Mouse (Mus musculus) cerebellum, adult 8-10 months (tissue): ENCODE results near the gene Foxk1.
A peak's percentile ranks its signal among the peaks of the same experiment; 100 is the strongest.

Experiments
- DNase-seq: peaks from one replicate; pipeline ENCODE4 v3.0.0; 2022

Gene Foxk1

DNA sequence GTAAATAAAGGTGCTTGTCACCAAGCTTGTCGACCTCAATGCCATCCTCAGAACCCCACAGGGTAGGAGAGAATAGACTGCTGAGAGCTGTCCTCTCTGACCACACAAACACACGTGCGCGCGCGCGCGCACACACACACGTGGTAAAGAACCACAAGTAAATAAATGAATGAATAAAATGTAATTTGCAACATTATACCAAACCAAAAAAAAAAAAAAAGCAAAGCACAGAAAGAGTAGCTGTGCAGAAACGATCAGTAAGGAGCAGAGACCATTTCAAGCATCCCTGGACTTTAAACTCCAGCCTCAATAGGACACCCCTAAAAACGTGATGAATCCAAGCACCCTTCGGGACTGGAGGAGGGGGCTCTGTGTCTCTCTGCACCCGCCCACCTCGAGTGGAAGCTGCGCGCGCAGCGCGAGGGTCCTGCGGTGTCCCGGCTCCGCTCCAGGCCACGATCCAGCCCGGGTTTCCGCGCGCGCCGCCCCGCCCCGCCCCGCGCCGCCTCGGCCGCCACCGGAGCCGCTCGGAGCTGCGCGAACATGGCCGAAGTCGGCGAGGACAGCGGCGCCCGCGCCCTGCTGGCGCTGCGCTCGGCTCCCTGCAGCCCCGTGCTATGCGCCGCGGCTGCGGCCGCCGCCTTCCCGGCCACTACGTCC, at the start of gene Foxk1:
Gene Foxk1, plus strand, starts transcription at position 517 of the 660 bp plus-strand sequence.
- DNase-seq = peak; percentile 95

DNA sequence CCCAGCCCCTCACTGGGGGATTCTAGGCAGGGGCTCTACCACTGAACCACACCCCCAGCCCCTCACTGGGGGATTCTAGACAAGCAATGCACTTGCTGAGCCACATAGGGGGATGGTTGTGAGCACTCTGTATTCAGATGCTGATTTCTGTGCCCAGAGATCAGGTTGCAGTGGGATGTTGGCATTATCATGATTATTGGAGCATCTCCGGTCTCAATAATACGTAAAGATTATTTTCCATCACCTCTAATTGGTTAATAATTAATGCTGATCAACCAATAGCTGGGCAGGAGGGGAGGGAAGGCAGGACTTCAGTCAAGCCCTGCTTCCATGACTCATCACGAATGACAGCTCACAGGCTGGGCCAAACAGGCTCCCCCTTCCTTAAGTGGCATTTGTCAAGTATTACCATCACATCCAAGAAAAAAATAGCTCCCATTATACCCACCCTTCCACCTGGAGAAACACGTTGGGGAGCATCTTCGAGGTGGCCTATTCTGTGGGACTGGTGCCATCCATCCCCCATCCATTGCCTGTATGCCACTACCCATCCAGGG, 48.9 kb upstream of the Foxk1 start:
- DNase-seq = no peak

DNA sequence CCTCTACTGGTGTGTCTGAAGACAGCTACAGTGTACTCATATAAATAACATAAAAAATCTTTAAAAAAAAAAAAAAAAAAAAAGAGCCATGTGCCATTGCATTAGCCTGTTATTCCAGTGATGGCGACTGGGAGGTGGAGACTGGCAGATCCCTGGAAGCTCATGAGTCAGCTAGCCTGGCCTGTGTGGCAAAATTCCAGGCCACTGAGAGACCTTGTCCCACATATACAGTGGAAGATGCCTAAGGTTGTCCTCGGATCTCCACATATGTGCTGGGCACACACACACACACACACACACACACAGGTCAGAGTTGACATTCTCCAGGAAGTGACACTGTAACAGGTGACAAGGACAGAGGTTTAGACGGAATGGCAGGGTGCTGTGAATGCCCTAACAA, 46.2 kb upstream of the Foxk1 start:
- DNase-seq = no peak

DNA sequence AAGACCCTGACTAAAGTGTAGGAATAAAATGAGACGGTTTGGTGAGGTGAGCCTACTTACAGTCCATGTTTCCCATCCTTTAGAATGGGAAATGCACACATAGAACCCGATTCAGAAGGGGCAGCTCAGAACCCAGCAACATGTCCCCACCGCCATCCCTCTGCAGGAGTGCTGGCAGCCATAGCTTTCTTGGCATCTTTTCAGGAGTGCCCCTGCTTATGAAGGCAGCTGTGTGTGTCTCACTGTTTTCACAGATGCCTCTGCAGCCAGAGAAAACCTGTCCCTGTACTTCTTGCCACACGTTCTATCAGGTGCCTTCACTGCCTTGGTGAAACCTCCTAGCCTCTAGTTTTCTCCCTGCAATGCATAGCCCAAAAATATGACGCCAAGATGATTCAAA, 40.1 kb upstream of the Foxk1 start:
- no peak for DNase-seq

DNA sequence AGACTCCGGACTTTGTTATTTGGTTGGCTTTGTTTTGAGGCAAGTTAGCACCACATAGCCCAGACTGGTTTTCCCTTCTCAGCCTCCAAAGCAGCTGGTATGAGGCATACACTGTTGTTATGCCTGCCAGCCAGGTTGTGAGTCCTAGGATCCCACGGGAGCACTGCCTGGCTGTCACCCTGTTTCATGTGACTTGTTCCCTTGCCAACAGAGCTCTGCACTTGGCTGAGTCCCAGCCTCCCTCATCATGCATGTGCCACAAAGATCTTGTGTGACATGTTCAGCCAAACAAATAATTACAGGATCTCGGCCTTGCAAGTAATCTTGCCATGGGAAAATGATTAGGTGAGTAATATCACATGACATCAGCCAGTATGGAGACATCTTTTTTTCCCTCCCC, 38.4 kb upstream of the Foxk1 start:
- no peak for DNase-seq

DNA sequence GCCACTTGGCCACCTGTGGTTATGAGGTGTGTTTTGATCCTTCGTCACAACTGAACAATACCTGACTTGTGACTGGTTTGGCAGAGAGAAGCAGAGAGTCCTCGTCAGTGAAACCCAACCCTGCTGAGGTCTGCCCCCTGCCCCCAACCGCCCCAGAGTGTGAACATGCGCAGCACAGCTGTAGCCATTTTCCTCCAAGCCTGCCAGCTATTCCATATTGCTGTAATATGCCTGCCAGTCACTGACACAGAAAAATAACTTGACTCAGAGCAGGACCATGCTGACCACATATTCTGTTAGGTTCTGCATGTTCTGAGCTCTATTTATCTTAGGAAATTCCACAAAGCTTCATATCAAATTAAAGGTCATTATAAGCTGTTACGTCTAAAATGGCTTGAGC, 37.2 kb upstream of the Foxk1 start:
- DNase-seq = no peak

DNA sequence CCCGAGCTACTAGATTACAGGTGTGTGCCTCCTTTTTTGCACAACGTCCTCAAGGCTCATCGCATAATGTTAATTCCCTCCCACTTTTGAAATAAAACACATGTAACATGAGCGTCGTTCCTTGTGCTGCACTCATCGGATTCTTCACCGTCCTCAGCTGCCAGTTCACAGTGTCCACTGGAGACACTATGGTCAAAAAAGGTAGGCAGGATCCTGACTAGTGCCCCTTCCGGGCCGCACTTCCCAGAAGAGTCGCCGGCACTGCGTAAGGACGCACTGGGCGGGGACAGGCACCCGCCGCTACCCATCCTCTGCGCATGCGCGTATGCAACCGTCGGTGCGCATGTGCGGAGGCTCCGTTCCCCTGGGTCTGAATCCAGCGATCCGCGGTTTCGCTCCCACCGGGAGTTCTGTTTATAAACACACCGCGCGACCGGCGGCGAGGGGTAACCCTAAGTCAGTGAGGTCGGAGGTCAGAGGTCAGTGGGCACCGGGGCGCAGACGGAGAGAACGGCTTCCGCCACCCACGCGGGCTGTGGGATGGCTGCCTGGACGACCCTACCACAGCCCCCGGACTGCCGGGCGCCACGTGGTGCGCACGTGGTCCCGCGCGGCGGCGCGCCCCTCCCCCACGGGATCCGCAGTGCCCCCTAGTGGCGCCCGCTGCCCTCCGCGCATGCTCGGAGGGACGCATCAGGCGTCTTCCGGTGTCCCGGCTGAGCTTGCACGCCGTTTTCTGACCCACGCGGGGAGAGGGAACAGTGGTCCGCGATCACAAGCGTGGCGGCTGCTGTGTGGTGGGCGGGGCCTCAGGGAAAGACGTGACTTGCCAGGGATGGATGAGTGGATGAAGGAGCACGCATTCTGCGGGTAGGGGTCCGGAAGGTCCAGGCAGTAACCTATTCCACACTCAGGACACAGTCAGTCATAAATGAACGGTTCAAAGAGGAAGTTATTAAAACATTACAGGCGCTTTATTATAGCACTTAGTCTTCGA, 33.9 kb upstream of the Foxk1 start:
- DNase-seq = peak; percentile 100

DNA sequence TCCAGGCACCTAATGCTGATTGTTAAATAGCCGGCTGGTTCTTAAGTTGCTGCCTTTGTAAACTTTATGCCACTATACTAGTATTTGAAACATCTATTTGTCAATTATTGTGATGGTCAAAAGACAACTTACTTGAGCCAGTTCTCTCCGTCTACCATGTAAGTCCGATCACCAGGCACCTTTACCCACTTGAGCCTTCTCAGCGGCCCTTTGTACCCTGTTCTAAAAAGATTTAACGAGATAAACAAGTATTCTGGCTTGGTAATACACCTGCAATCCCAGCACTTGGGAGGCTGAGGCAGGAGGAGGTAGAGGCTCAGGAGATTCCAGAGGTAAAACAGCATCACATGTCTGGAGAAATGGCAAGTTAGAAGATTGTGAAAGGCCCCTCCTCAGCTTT, 33.2 kb upstream of the Foxk1 start:
- no peak for DNase-seq

DNA sequence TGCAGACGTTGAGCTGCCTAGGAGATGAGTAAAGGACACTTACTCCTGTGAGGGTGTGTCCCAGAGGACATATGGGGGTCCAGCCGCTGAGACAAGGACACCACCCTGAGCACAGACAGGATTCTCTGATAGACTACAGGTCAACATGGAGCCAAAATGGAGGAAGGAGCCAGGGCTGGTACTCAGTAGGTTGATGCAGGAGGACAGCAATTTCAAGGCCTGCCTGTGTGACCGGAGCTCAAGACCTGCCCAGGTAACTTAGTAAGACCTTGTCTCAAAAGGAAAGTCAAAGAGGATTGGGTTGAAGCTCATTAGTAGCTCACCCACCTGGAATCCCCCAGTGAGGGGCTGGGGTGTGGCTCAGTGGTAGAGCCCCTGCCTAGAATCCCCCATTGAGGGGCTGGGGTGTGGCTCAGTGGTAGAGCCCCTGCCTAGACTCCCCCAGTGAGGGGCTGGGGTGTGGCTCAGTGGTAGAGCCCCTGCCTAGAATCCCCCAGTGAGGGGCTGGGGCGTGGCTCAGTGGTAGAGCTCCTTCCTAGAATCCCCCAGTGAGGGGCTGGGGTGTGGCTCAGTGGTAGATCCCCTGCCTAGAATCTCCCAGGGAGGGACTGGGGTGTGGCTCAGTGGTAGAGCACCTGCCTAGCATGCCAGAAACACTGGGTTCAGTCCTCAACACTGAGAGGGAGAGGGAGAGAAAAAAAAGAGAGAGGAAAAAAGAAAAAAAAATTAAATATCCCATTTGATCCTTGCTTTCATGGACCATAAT, 30.7 kb upstream of the Foxk1 start:
- no peak for DNase-seq

DNA sequence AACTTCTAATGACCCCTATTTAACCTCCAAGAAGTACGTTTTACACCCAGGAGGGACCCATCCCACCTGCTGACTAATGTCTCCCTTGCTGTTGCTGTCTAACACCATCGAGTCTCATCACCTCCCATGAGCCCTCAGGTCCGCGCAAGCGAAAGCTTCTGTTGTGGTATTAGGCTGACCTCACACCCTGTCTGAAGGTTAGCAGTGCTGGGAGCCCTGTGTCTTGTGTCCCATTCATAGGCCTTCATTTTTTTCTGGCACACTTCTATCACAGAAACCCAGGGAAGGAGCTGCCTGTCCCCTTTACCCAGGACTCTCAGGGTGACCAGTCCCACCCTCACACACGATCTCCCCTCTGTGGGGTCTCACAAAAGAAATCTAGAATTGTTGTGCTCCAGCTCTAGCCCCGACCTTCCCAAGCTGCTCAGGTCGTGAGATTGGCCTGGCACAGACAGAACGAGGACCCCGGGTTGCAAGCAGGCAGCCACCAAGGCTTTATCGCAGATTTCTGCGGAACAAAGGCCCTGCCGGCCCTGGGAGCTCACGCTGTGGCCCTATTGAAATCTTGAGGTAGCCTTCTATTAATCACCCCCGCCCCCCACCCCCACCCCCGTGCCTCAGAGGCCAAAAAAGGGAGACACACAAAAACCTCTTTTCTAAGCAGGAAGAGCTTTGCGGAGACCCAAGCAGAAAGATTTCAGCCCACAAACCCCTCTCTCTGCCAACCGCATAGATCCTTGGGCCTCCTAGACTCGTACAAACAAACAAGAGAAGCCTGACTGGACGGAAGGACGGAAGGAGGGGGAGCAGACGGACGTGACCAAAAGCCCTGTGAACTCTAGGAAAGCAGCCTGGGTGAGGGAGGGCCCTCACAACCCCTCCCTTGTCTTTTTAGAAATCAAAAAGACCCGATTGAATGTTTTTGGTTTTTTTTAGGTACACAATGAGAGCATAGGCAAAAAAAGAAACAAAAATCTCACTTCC, 29.8 kb upstream of the Foxk1 start:
- DNase-seq = no peak

DNA sequence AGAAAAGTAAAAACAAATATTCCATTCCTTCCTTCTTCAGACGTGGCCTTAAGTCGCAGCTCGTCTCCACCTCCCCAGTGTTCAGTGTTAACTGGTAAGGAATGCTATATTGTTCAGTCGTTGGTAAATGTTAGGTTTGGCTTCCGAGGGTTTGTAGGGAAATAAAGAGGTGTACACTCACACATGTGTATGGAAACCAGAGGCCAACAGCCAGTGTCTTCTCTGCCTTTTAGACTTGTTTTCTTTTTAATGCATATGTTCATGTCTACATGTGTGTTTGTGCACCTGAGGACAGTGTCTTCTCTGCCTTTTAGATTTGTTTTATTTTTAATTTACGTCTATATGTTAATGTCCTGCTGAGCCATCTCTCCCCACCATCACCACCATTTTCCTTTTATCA, 29.1 kb upstream of the Foxk1 start:
- DNase-seq = no peak

DNA sequence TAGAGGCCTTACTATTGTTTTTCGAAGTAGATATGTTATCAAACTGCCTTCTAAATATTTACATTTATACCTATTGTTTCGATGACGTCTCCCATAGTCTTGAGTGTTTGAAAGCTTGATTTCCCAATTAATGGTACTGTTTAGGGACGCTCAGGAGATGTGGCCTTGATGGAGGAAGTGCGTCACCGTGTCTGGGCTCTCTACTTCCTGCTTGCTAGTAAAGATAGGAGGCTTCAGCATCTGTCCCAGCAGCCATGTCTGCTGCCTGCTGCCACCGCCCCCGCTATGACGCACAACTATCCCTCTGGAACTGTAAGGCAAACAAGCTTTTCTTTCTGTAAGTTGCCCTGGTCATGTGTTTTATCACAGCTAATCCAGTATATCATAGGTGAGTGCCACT, 27.0 kb upstream of the Foxk1 start:
- DNase-seq = no peak

DNA sequence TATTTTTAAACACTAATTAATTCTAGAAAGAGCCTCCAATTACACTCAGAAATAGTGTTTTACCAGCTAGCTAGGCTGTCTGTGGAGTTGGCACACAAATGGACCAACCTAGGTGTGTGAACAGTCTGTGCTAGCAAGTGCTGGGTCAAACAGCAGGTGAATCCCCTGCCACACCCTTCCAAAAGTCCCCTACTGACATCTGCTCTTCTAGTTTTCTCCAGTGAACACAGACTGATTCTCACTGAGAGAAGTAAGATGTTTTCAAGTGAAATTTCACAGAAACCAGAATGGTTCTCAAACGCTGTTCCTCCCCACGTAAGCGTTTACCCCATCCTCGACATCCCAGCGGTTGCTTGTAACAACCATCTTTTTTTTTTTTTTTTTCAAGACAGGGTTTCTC, 25.7 kb upstream of the Foxk1 start:
- no peak for DNase-seq

DNA sequence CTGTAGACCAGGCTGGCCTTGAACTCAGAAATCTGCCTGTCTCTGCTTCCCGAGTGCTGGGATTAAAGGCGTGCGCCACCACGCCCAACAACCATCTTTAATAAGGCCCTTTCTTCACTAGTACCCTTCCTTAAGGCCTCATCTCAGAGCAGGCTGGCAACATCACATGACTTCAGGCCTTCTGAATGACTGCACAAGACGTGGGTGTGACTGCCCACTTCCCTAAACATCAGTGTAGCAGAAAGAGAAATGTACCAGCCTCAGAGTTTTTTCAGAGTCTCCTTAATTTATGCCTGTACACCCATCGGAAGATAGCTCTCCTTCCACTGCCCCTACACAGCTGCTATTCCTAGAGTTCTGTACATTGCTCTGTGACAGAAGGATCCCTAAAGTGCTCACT, 25.2 kb upstream of the Foxk1 start:
- DNase-seq = no peak

DNA sequence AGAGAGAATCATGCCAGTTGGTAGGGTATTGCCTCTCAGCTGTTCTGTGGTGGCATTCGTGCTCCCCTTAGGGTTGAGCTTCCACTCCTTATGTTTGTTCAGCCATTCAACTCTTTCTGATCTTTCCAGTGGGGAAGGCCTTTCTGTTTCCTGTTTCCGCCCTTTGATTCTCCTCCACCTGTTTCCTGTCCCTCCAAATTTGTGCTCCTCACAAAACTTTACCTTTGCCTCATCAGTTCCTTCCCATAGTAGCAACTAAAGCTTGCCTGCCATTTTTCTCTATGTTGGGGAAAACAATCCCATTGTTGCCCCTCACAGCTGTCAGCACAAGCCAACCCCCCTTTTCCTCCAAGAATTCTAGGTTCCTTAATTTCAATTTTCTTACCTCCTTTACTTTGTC, 23.2 kb upstream of the Foxk1 start:
- DNase-seq = no peak

DNA sequence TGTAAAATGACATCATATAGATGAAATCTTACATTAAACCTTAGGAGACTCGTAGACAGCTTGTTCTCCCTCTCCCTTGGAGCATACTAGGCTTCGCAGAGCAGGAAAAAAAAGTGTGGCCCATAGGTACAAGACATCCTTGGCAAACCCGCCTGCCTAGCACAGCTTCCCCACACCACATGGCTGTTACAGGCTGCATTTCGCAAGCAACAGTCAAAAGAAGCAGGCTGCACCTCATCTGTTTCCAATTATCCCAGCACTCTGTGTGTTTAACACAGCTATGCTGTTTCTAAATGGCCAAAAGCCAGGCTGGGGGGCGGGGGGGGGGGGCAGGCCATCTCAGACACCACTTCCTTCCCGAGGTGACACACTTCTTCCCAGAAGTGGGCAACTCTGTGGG, 20.8 kb upstream of the Foxk1 start:
- DNase-seq = no peak

DNA sequence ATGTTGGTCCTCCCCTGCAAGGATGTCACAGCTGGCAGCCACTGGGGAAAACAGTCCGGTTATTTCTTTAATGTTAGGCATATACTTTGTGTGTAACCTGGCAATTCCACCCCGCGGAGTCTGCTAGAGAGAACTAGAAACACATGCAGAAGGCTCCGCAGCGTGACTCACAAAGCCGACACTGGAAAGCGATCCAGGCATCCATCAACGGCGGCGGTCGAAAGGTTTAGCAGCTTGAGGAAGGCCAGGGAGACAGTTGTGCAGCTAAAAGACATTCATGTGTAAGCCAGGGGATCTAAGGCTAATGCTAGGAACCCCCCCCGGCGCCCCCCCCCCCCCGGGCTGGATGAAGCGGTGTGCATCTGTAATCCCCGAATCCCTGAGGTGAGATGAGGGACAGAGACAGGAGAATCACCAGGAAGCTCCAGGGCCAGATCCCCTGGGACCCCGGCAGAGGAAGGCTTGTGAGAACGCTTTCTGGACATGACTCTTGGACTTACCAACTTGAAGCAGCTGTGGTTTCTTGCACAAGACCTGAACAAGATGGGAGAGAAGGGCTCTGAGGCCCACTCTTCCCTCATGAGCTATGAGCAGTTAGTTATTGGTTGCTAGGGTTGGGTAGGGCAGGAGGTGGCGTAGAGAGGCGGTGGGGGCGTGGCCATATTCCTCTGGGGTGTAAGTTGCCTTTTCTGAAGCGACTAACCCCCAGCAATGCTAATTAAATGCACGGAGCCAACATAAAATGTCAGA, 16.2 kb upstream of the Foxk1 start:
- DNase-seq = no peak

DNA sequence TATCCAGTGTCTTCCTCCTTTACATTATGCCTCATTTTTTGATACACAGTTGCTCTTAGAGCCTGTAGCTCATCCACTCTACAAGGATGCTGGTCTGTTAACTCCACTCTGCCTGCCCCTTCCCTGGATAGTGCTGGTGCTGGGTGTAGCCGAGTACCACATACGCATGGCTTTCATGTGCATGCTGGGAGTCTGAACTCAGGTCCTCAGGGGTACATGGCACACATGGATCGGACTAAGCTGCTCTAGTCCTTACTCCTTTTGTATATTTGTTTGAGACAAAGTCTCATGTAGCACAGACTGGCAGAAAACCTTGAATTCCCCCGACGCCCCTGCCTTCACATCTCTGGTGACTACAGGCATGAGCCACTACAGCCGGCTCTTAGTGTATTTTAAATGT, 15.0 kb upstream of the Foxk1 start:
- no peak for DNase-seq

DNA sequence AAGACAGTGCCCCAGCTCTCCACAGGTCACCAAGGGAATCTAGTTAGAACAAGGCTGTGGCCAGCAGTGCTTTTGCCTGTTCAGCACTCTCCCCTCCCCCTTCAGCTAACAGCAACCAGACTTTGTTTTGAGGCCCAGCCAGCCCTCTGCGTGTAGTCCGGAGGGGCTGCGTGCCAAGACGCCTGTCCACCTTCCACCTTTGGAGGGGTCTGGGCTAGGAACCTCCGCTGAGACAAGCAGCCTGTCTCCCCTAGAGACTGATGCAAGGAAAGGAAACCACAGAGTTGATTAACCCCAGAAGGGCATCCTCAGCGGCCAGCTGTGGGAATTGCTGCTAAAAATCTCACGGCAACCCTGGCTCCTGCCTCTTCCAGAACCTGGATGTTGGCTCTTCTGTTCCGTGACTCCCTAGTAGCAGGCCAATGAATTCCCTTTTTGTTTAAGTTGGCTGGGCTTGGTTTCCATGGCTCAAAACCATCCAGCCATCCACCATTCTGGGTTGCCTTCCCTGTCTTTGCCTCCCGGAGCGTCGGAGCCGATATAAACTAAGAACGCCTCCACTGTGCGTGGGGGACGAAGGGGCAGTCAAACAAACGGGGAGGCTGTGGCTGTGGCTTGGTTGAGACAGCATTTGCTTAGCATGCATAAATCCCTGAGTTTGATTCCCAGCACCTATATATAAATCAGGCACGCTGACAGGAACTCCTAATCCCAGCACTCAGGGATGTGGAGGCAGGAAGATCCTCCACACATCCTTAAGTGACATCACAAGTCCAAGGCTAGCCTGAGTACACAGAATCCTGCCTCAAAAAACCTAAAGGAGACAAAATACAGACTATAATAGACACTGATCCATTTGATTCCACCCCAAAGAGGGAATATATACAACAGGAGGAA, 14.3 kb upstream of the Foxk1 start:
- no peak for DNase-seq

DNA sequence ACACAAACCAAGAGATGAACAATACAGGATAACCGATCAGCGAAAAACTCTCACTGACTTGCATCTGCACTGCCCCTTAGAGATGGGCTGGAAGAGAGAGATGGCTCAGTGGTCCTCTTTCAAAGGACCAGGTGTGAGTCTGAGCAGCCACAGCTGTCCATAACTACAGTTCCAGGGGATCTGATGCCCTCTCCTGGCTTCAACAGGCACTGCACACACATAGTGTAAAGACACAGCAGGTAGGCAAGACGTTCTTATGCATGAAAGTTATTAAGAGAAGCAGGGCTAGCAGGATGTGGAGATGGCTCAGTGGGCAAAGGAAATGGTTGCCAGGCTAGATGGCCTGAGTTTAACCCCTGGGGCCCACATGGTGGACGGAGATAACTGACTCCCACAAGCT, 13.6 kb upstream of the Foxk1 start:
- no peak for DNase-seq
